Mouse (Mus musculus) heart, postnatal 0 days (tissue): ENCODE data around the gene Capzb.
A peak's percentile ranks its signal among the peaks of the same experiment; 100 is the strongest.

Source experiments
- CTCF ChIP-seq: IDR thresholded peaks from 2 replicates; pipeline ENCODE4 v1.5.1; 2016; ENCODE audit warnings: antibody characterized with exemption, control low read depth, low read depth
- EP300 ChIP-seq: IDR thresholded peaks from 2 replicates; pipeline ENCODE4 v1.6.1; 2016; ENCODE audit warnings: antibody characterized with exemption, low read depth

- TF ChIP-seq CTCF (peak; percentile 24; the same call in 1 of the 2 replicates), EP300 (no peak)
These were observed 19.5 kb downstream of the Capzb start for GRCm38 (mm10) chr4:139211975-139212831.
